Mouse (Mus musculus) bone marrow macrophage, adult 2 months (primary cell): ENCODE data around the gene Zfp202.

Experiments
- CTCF ChIP-seq: IDR thresholded peaks from 2 replicates; pipeline ENCODE4 v1.5.1; 2012; ENCODE audit warnings: low read depth, mild to moderate bottlenecking, low read length, moderate library complexity
- POLR2A ChIP-seq: IDR thresholded peaks from 2 replicates; pipeline ENCODE4 v1.6.1; 2012; ENCODE audit warnings: mild to moderate bottlenecking, low read depth, low read length, borderline replicate concordance

GRCm38 (mm10) chr9:40235220-40235619, 43.1 kb downstream of the Zfp202 start:
- TF ChIP-seq CTCF (no peak), POLR2A (no peak)
